Mouse (Mus musculus) right cerebral cortex, postnatal 25 days (tissue): ENCODE measurements around the gene Gm10037.
"Not testable (repeated sequence)": the region's sequence is repeated elsewhere in the genome, so short reads cannot be mapped to it uniquely, and the experiment has no call there.

Source experiments
- DNase-seq: peaks from one replicate; pipeline ENCODE4 v3.0.0; 2022

Gene Gm10037

GRCm38 (mm10) chr13:67830911-67831336 is at the start of gene Gm10037:
TSS of gene Gm10037 (plus strand) at chr13:67831106.
- peak; percentile 69 for DNase-seq

GRCm38 (mm10) chr13:67791921-67792455 is 38.9 kb upstream of the Gm10037 start:
- DNase-seq, result no peak

GRCm38 (mm10) chr13:67798618-67799017 is 32.3 kb upstream of the Gm10037 start:
- no peak for DNase-seq

- DNase-seq, result not testable (repeated sequence)
These were observed 31.8 kb upstream of the Gm10037 start for GRCm38 (mm10) chr13:67799151-67799550.

GRCm38 (mm10) chr13:67811651-67812210 is 19.2 kb upstream of the Gm10037 start:
- DNase-seq, result no peak

GRCm38 (mm10) chr13:67812961-67813709 is 17.8 kb upstream of the Gm10037 start:
- DNase-seq, result no peak

- peak; percentile 79 for DNase-seq
These were observed 16.9 kb upstream of the Gm10037 start, which contains the start of gene Zfp273 for GRCm38 (mm10) chr13:67813710-67814660. TSS of gene Zfp273 (plus strand) at chr13:67813740.

GRCm38 (mm10) chr13:67818636-67819035 is 12.3 kb upstream of the Gm10037 start:
- DNase-seq, result no peak

GRCm38 (mm10) chr13:67833137-67833536 is 2.2 kb downstream of the Gm10037 start:
- not testable (repeated sequence) for DNase-seq

GRCm38 (mm10) chr13:67843775-67844118 is 12.8 kb downstream of the Gm10037 start:
- no peak for DNase-seq

GRCm38 (mm10) chr13:67844119-67844852 is 13.4 kb downstream of the Gm10037 start:
- peak; percentile 40 for DNase-seq

GRCm38 (mm10) chr13:67844853-67845194 is 13.9 kb downstream of the Gm10037 start:
- DNase-seq, result no peak

- DNase-seq, result no peak
These were observed 19.5 kb downstream of the Gm10037 start for GRCm38 (mm10) chr13:67850361-67850760.

GRCm38 (mm10) chr13:67853130-67853529 is 22.2 kb downstream of the Gm10037 start:
- no peak for DNase-seq

- DNase-seq, result no peak
These were observed 23.1 kb downstream of the Gm10037 start for GRCm38 (mm10) chr13:67853983-67854382.

- DNase-seq, result no peak
These were observed 26.4 kb downstream of the Gm10037 start for GRCm38 (mm10) chr13:67857317-67857716.

GRCm38 (mm10) chr13:67862508-67862907 is 31.6 kb downstream of the Gm10037 start:
- DNase-seq, result no peak

GRCm38 (mm10) chr13:67863026-67863425 is 32.1 kb downstream of the Gm10037 start, which contains the start of gene BC048507:
TSS of gene BC048507 (plus strand) at chr13:67863326.
- no peak for DNase-seq

GRCm38 (mm10) chr13:67864764-67865350 is 34.0 kb downstream of the Gm10037 start:
- no peak for DNase-seq

GRCm38 (mm10) chr13:67867899-67868298 is 37.0 kb downstream of the Gm10037 start:
- DNase-seq, result no peak

- DNase-seq, result not testable (repeated sequence)
These were observed 45.3 kb downstream of the Gm10037 start for GRCm38 (mm10) chr13:67876049-67876698.
